Mouse (Mus musculus) cerebellum, postnatal 36 days (tissue): ENCODE measurements around the gene Icam5.
"Not testable (repeated sequence)": the region's sequence is repeated elsewhere in the genome, so short reads cannot be mapped to it uniquely, and the experiment has no call there.

Experiments used
- DNase-seq, 2 experiments: peaks; one replicate each; pipeline ENCODE4 v3.0.0; 2021 to 2022; ENCODE audit warnings: mixed read lengths in 2 of 2

Gene Icam5

DNA sequence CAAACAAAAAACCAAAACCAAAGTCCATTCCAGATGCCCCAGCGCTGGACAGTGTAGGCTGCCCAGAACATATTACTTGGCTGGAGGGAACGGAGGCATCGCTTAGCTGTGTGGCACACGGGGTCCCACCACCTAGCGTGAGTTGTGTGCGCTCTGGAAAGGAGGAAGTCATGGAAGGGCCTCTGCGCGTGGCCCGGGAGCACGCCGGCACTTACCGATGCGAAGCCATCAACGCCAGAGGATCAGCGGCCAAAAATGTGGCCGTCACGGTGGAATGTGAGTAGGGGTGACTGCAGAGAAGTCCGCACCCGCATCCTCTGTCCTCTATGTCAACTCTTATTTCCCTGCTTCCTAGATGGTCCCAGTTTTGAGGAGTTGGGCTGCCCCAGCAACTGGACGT, 4.3 kb downstream of the Icam5 start:
- no peak for DNase-seq

DNA sequence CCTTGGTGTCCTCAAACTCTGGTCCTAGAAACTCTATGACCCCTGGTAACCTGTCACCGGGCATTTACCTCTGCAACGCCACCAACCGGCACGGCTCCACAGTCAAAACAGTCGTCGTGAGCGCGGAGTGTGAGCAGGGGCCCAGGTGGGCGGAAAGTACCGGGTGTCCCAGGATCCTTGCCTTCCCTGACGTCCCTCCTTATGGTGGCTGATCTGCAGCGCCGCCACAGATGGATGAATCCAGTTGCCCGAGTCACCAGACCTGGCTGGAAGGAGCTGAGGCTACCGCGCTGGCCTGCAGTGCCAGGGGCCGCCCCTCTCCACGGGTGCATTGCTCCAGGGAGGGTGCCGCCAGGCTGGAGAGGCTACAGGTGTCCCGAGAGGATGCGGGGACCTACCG, 4.8 kb downstream of the Icam5 start:
- DNase-seq, result no peak

DNA sequence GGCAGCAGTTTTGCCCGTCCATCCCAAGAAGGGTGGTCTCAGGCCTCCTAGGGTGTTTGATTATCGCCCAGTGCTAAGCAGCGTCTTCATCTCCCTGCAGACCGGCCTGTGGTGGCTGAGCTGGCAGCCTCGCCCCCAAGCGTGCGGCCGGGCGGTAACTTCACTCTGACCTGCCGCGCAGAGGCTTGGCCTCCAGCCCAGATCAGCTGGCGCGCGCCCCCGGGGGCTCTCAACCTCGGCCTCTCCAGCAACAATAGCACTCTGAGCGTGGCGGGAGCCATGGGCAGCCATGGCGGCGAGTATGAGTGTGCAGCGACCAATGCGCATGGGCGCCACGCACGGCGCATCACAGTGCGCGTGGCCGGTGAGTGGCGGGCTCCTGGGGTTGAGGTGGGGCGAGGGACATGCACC, 5.6 kb downstream of the Icam5 start:
- DNase-seq, result peak; percentile 23 to 25

DNA sequence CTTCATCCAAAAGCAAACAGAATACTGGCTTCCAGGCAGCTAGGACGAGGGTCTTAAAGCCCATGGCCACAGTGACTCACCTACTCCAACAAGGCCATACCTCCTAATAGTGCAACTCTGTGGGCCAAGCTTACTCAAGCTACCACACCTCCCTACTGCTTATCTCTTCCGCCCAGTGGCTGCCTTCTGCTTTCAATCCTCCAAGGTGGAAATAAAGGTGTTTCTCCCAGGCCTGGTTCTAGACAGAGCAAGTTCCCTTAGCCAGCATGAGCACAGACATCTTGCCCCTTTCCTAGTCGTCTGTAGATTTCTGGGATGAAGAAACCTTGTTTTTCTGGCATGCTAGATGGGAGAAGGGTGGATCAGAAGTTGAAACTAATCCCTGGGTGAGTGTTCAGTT, 7.9 kb downstream of the Icam5 start:
- DNase-seq, result no peak

DNA sequence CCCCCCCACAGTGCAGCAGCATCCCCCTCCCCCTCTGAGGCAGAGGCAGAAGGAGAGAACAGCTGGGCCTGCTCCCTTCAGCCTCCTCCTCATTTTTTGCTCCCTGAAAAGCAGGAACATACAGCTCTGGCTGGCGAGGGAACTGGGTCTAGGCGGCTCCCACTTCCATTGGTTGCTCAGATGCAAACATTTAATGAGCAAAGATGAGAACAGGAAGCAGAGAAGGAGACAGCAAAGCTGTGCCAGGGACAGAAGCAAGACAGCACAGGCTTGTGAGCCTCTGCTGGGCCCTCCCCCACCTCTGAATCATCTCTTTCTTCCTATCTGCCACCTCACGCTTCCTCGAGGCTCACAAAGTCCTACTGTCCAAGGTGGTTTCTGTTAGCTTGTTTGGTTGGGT, 9.4 kb downstream of the Icam5 start:
- DNase-seq, result no peak

DNA sequence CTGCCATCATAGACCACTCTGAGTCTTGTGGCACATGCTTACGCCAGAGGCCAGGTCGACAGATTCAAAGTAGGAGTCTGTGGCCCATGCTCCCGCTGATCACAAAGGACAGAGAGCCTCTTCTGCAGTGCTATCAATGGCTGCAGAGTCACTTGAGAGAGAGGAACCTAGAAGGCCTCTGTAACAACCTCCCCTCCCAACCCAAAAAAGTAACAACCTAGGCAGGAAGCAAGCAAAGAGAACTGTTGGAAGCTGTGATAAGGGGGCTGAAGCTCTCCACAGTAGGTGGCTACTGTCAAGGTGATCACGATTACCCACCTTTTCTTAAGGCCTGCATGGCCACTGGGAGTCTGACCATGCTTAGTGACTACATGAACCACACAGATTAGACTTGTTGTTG, 11.7 kb downstream of the Icam5 start:
- DNase-seq, result no peak

DNA sequence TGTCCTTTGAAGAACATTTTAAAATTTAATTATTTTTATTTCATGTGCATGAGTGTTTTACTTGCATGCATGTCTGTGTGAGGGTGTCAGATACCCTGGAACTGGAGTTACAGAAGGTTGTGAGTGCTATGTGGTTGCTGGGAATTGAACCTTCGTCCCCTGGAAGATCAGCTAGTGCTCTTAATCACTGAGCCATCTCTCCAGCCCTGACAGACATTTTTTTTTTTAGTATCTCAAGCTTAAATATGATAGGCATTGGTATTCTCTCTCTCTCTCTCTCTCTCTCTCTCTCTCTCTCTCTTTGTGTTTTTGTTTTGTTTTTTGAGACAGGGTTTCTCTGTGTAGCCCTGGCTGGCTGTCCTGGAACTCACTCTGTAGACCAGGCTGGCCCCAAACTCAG, 12.9 kb downstream of the Icam5 start:
- not testable (repeated sequence) for DNase-seq

DNA sequence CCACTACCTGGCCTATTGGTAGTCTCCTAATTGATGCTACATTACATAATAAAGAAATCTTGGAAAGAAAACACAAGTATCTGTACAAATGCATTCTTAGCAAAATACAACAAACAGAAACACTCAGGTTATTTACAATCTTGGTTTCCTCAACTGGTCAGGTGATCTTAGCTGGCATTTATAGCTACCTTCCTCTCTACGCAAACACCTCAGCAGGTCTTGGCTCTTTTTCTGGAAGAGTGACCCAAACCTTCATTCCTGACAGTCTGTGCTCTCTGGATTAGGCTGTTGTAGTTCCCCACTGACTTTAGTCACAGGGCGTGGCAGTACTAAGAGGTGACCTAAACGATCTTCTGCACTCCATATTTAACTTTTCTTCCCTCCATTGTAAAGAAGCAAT, 13.4 kb downstream of the Icam5 start:
- DNase-seq, result no peak

DNA sequence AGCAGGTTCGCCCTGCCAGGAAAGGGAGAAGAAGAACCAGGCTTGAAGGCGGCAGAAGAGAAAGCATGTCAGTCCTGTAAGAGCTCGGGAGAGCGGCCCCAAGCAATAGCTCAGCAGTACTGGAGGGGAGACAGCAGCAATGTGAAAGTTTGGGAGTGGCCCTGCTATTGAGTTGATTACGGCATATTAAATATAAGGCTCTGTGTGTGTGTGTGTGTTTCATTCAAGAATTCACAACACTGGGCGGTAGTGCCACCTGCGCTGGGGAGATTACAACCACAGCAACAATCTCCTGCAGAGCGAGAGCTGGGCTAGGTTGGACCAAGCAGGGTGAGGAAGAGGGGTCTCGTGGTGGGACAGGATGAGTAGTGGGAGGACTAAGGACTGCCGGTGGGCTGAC, 19.7 kb downstream of the Icam5 start:
- no peak for DNase-seq

DNA sequence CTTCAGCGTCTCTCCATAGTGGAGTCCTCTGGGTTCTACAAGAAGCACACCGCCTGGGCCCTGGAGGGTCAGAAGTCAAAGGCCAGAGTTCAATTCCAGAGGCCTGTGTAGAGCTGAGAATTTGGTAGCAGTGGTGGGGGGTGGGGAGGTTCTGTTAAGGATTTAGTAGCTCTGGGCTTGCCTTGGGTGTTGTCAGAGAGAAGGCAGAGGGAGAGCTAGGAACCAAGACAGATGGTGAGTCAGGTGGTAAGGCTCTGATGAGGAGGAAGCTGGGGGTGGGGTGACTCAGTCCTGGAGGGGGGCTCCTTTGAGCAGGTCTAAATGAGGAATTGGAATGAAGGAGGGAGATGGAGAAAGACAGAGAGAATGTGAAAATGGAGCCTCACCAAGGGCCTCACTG, 31.1 kb downstream of the Icam5 start:
- no peak for DNase-seq

DNA sequence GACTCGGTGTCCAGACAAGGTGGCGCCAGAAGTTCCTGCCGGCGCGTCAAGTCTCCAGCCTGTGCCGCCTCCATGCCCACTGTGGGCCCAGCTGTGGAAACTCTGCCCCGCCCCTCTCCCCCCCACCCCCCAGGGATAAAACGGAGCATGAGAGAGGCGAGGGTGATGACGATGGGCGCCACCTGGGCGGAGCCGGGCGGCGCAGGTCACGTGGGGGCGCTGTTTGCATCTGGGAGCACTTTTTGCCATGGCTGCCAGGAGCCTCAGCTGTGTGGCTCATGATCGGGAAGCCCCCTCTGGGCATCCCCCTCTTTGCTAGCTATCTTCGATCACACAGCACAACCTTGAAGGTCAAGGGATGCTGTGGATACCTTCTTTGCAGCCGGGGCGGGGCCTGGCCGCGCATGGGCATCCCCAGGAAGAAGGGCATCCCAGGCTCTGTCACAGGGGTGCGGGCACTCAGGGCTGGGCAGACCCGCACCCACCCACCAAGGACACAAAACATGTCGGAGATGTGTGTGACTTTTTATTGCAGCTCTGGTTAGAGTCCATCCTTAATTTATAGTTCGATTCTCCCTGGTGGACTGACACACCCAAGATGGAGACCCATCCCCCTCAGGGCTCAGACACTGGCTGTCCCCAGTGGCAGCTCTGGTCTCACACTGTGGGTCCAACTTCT, 35.3 kb downstream of the Icam5 start, which contains the start of gene Zglp1:
Gene Zglp1, minus strand, starts transcription at position 88 of the 679 bp plus-strand sequence.
- no peak for DNase-seq

DNA sequence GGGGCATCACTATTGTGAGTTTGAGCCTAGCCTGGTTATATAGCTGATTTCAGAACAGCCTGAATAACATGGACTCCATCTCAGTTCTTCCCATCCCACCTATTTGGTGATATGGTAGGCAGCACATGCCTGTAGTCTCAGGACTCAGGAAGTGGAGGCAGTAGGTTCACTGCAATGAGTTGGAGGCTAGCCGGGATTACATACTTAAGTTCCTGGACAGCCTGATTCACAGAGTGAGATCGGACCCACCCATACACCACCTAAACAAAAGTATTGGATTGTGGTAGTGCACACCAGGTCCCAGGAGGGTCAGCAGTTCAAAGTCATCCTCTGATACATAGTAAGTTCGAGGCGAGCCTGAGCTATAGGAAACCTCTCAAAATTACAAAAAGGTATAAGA, 40.8 kb downstream of the Icam5 start:
- DNase-seq, result no peak

DNA sequence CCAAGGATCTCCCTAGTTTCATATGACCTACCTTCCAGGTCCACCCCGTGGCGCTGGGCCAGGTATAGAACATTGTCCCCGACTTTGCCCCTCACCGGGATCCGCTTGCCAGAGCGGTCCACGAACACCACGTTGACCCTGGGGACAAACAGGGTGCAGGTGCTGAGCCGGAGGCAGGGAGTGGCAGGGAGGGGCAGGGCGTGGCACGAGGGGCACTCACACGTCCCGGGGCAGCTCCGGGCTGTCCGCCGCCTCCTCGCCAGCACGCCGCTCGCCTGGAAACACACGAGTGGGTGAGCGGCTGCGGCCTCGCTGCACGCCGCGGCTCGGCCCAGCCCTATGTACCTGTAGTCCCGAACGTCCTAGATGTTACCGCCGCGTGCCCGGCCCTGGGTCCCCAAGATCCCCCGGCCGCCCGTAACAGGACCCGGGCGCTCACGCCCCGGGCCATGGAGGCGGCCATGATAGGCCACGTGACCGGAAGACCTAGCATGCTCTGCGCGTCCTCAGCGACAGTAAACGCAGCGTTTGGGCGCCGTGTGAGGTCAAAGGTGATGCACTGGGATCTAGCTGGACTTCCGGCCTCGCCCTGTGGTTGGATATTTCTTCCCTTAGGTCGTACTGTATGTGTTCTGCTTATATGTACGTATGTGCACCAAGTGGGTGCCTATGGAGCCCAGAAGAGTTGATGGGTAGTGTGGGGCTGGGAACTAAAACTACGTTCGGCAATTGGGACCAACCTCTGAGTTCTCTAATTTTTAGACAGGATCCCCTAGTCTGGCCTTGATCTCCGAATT, 41.4 kb downstream of the Icam5 start, which contains the start of the genes Gm49373 and Fdx1l:
Gene Gm49373, minus strand, starts transcription at position 53 of the 797 bp plus-strand sequence.
Gene Fdx1l, minus strand, starts transcription at position 571 of the 797 bp plus-strand sequence.
- peak; percentile 88 to 89 for DNase-seq

DNA sequence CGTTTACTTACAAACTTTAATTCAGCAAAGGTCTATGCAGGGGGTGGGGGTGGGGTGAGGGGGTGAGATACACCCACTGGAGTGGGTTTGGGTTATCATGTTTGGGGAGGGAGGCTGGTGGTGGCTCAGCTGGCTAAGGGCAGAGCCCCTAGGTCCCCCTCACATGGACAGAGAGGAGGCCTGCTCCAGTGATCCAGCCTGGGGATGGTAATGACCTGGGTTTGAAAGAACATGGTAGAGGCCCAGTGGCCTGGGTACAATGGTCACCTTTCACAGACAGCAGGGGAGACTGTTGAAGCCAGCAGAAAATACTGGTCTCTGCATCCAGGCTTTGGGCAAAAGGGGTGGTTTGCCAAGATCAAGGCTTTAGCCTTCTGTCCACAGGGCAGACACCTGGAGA, 42.3 kb downstream of the Icam5 start:
- DNase-seq, result no peak

DNA sequence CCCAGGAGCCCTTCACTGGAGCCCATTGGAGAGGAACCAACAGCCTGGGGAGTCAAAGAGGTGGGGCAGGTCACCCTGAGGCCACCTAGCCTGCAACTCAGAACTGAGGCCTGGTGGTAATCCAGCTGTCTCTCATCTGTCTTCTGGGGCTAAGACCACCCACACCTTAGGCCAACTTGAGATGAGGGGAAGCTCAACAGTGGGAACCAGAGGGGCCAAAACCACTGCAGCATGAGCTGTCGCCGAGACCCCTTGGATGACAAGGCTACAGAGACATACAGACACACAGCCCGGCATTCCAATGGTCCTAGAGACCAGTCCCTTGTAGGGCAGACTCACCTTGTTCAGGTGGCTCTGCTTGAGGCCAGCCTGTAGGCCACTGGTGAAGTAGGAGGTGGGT, 43.8 kb downstream of the Icam5 start:
- DNase-seq, result no peak

DNA sequence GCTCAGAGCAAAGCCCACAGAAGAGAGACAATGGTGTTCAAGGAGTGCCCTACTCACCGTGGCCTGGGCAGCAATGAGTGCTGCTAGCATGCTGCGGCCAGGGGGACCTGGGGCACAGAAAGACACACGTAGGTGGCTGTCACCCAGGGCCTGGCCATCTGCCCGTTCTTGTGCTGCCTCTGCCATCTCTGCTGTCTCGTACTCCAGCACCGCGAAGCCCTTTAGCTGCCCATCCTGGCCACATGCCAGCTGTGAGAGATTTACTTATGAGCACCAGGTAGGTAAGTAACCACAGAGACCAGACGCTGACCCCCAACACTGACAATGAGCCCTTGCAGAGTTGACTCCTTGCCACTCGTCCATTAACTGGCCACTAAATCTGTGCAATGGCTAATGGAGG, 49.3 kb downstream of the Icam5 start:
- peak in 1 of 2 experiments; percentile 20 for DNase-seq

DNA sequence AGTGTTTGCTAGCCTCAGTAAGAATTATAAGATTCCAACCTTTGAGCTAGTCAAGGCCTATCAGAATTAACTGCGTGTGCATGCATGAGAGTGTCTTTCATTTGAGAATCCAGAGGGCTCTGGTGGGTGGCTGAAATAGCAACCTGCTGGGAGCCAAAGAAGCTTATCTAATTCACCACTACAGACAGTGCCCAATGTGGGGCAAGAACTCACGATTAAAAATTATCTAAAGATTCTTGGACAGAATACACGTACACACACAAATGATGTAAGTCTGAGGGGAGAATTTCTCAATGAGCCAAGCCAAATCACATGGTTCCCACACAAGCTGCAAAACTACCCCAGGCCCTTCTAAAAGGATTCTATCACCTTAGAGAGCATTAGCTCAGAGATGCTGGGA, 51.5 kb downstream of the Icam5 start:
- DNase-seq, result no peak
